Mouse (Mus musculus): ENCODE measurements at regions not wholly inside any gene's neighbourhood (a gene's known extent, or its start where the extent isn't known, plus 50 kb on each side); places are given as distances from the start of the nearest gene placed in this dataset.

DNA sequence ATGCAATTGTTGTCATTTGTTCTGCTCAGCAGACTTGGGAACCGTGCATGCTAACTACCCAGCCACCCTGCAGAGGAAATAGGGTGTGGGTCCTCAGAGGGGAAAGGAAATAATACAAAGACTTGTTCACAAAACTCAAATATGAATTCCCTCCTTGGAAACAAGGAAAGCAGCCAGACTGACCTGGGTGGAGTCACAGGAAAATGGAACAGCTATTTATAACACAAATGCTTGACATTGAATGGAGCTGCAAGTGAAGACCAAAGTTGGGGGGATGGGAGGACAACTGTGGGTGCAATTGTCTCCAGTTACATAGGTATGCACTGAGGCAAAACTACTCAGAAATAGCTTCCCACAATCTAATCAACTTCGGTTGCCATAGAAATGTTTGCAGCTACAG, 298.2 kb downstream of the Rapgef2 start:
- TF ChIP-seq POLR2A (IDR thresholded peaks at IDR 0.05; ENCODE audit: control insufficient read depth, extremely low read depth, insufficient read depth, low read length, poor library complexity) (no peak), CTCF (IDR thresholded peaks at IDR 0.05; ENCODE audit: borderline replicate concordance, control insufficient read depth, extremely low read depth, insufficient read depth, low read length, poor library complexity) (no peak)
